Mouse (Mus musculus): ENCODE data around the gene Ccpg1os. TPM values are rescaled to one million over a fixed set of nuclear protein-coding genes. Genes with fewer than 3 reads are reported as not detected.

Ccpg1os gene
- polyA plus RNA-seq, 1 experiment from 2014 or later, result 15.4 TPM

GRCm38 (mm10) chr9:73004076-73004475 is 18.9 kb upstream of the Ccpg1os start:
- WGBS, result 85% methylated on average over 8 of the region's 8 CpGs
- no peak for DNase-seq (ENCODE audit: extremely low spot score, low spot score)
- no peak overlapping the region for H3K27ac ChIP-seq

GRCm38 (mm10) chr9:73002177-73002576 is 17.0 kb upstream of the Ccpg1os start:
- Histone ChIP-seq H3K27ac (no peak overlapping the region), H3K36me3 (replicated peaks) (peaks cover 7% of the 10 kb centered on the region; the same call in 1 of the 2 replicates), H3K4me1 (no peaks in the 10 kb centered on the region), H3K4me3 (no peak overlapping the region), H3K9me3 (no peaks in the 10 kb centered on the region), H3K27me3 (ENCODE audit: poor library complexity, severe bottlenecking) (no peaks in the 10 kb centered on the region)
- 77% methylated on average over 3 of the region's 3 CpGs for WGBS
- DNase-seq (ENCODE audit: extremely low spot score, low spot score), result no peak

More at GRCm38 (mm10) chr9:73004076-73004475, 18.9 kb upstream of the Ccpg1os start:
- Histone ChIP-seq H3K36me3 (replicated peaks) (peaks cover 7% of the 10 kb centered on the region; the same call in 1 of the 2 replicates), H3K27me3 (ENCODE audit: poor library complexity, severe bottlenecking) (no peaks in the 10 kb centered on the region), H3K9me3 (no peaks in the 10 kb centered on the region), H3K4me3 (no peak overlapping the region), H3K4me1 (no peaks in the 10 kb centered on the region)

- H3K9me3 ChIP-seq, result no peaks in the 10 kb centered on the region
- peaks cover 7% of the 10 kb centered on the region; the same call in 1 of the 2 replicates for H3K36me3 ChIP-seq (replicated peaks)
- no peak overlapping the region for H3K4me3 ChIP-seq
- 90% methylated on average over 13 of the region's 13 CpGs for WGBS
- no peaks in the 10 kb centered on the region for H3K27me3 ChIP-seq (ENCODE audit: poor library complexity, severe bottlenecking)
- H3K4me1 ChIP-seq, result no peaks in the 10 kb centered on the region
- H3K27ac ChIP-seq, result no peak overlapping the region
- DNase-seq (ENCODE audit: extremely low spot score, low spot score), result no peak
Measured at GRCm38 (mm10) chr9:73001314-73002011, 16.3 kb upstream of the Ccpg1os start.

- Histone ChIP-seq H3K4me3 (no peak overlapping the region), H3K9me3 (no peaks in the 10 kb centered on the region), H3K36me3 (replicated peaks) (no peaks in the 10 kb centered on the region), H3K27me3 (ENCODE audit: poor library complexity, severe bottlenecking) (no peaks in the 10 kb centered on the region), H3K4me1 (no peaks in the 10 kb centered on the region), H3K27ac (no peak overlapping the region)
- no peak for DNase-seq (ENCODE audit: extremely low spot score, low spot score)
- WGBS, result 72% methylated on average over 2 of the region's 2 CpGs
Measured at GRCm38 (mm10) chr9:73000487-73000886, 15.3 kb upstream of the Ccpg1os start.

- Histone ChIP-seq H3K9me3 (no peaks in the 10 kb centered on the region), H3K27ac (no peak overlapping the region), H3K36me3 (replicated peaks) (no peaks in the 10 kb centered on the region), H3K4me1 (no peaks in the 10 kb centered on the region), H3K4me3 (no peak overlapping the region), H3K27me3 (ENCODE audit: poor library complexity, severe bottlenecking) (no peaks in the 10 kb centered on the region)
- no peak for DNase-seq (ENCODE audit: extremely low spot score, low spot score)
- WGBS, result 55% methylated on average over 7 of the region's 7 CpGs
Measured at GRCm38 (mm10) chr9:72996806-72997205, 11.6 kb upstream of the Ccpg1os start.

- H3K27ac ChIP-seq, result no peak overlapping the region
- DNase-seq (ENCODE audit: extremely low spot score, low spot score), result no peak
- H3K9me3 ChIP-seq, result no peaks in the 10 kb centered on the region
- H3K4me3 ChIP-seq, result no peak overlapping the region
- H3K27me3 ChIP-seq (ENCODE audit: poor library complexity, severe bottlenecking), result no peaks in the 10 kb centered on the region
- H3K36me3 ChIP-seq (replicated peaks), result no peaks in the 10 kb centered on the region
- no peaks in the 10 kb centered on the region for H3K4me1 ChIP-seq
Measured at GRCm38 (mm10) chr9:72996167-72996566, 11.0 kb upstream of the Ccpg1os start.

GRCm38 (mm10) chr9:72992576-72992975 is 7.4 kb upstream of the Ccpg1os start:
- Histone ChIP-seq H3K36me3 (replicated peaks) (no peaks in the 10 kb centered on the region), H3K4me1 (no peaks in the 10 kb centered on the region), H3K27me3 (ENCODE audit: poor library complexity, severe bottlenecking) (no peaks in the 10 kb centered on the region), H3K9me3 (no peaks in the 10 kb centered on the region), H3K27ac (no peak overlapping the region), H3K4me3 (no peak overlapping the region)
- no peak for DNase-seq (ENCODE audit: extremely low spot score, low spot score)
- WGBS, result 90% methylated on average over 5 of the region's 5 CpGs

- no peak overlapping the region for H3K4me3 ChIP-seq
- no peak for DNase-seq (ENCODE audit: extremely low spot score, low spot score)
- no peak overlapping the region for H3K27ac ChIP-seq
- 95% methylated on average over 2 of the region's 2 CpGs for WGBS
- no peaks in the 10 kb centered on the region for H3K36me3 ChIP-seq (replicated peaks)
- H3K9me3 ChIP-seq, result no peaks in the 10 kb centered on the region
- peaks cover 2% of the 10 kb centered on the region for H3K4me1 ChIP-seq
- no peaks in the 10 kb centered on the region for H3K27me3 ChIP-seq (ENCODE audit: poor library complexity, severe bottlenecking)
Measured at GRCm38 (mm10) chr9:72991420-72991819, 6.2 kb upstream of the Ccpg1os start.

GRCm38 (mm10) chr9:72988706-72989105 is 3.5 kb upstream of the Ccpg1os start:
- 91% methylated on average over 5 of the region's 5 CpGs for WGBS
- H3K4me3 ChIP-seq, result no peak overlapping the region

GRCm38 (mm10) chr9:72987703-72988102 is 2.5 kb upstream of the Ccpg1os start:
- Histone ChIP-seq H3K27me3 (ENCODE audit: poor library complexity, severe bottlenecking) (no peaks in the 10 kb centered on the region), H3K36me3 (replicated peaks) (no peaks in the 10 kb centered on the region), H3K4me1 (peaks cover 18% of the 10 kb centered on the region), H3K9me3 (no peaks in the 10 kb centered on the region), H3K4me3 (no peak overlapping the region), H3K27ac (no peak overlapping the region)
- WGBS, result 58% methylated on average over 3 of the region's 3 CpGs
- DNase-seq (ENCODE audit: extremely low spot score, low spot score), result no peak

More at GRCm38 (mm10) chr9:72988706-72989105, 3.5 kb upstream of the Ccpg1os start:
- no peaks in the 10 kb centered on the region for H3K27me3 ChIP-seq (ENCODE audit: poor library complexity, severe bottlenecking)
- no peak overlapping the region for H3K27ac ChIP-seq
- DNase-seq (ENCODE audit: extremely low spot score, low spot score), result no peak
- H3K36me3 ChIP-seq (replicated peaks), result no peaks in the 10 kb centered on the region
- H3K4me1 ChIP-seq, result peaks cover 18% of the 10 kb centered on the region
- H3K9me3 ChIP-seq, result no peaks in the 10 kb centered on the region

GRCm38 (mm10) chr9:72983066-72983465 is 2.1 kb downstream of the Ccpg1os start:
- DNase-seq (ENCODE audit: extremely low spot score, low spot score), result no peak
- Histone ChIP-seq H3K27me3 (ENCODE audit: poor library complexity, severe bottlenecking) (no peaks in the 10 kb centered on the region), H3K4me3 (no peak overlapping the region), H3K4me1 (peaks cover 18% of the 10 kb centered on the region), H3K27ac (no peak overlapping the region), H3K36me3 (replicated peaks) (no peaks in the 10 kb centered on the region), H3K9me3 (no peaks in the 10 kb centered on the region)
- 72% methylated on average over 2 of the region's 2 CpGs for WGBS

- DNase-seq (ENCODE audit: extremely low spot score, low spot score), result no peak
- H3K27ac ChIP-seq, result no peak overlapping the region
- H3K4me1 ChIP-seq, result no peaks in the 10 kb centered on the region
- no peaks in the 10 kb centered on the region for H3K9me3 ChIP-seq
- 83% methylated on average over 1 of the region's 1 CpGs for WGBS
- no peak overlapping the region for H3K4me3 ChIP-seq
- no peaks in the 10 kb centered on the region for H3K27me3 ChIP-seq (ENCODE audit: poor library complexity, severe bottlenecking)
- no peaks in the 10 kb centered on the region for H3K36me3 ChIP-seq (replicated peaks)
Measured at GRCm38 (mm10) chr9:72975242-72975641, 9.9 kb downstream of the Ccpg1os start.

GRCm38 (mm10) chr9:72974734-72975133 is 10.4 kb downstream of the Ccpg1os start:
- DNase-seq (ENCODE audit: extremely low spot score, low spot score), result no peak
- no peak overlapping the region for H3K27ac ChIP-seq
- no peaks in the 10 kb centered on the region for H3K9me3 ChIP-seq
- WGBS, result 93% methylated on average over 5 of the region's 5 CpGs
- no peaks in the 10 kb centered on the region for H3K4me1 ChIP-seq
- H3K4me3 ChIP-seq, result no peak overlapping the region
- no peaks in the 10 kb centered on the region for H3K27me3 ChIP-seq (ENCODE audit: poor library complexity, severe bottlenecking)
- H3K36me3 ChIP-seq (replicated peaks), result no peaks in the 10 kb centered on the region
